Mouse (Mus musculus) gastrocnemius, adult 18-20 months (tissue): ENCODE results near the gene Kif13a. TPM values are rescaled to one million over a fixed set of nuclear protein-coding genes. Genes with fewer than 3 reads are reported as not detected.

Experiments used
- DNase-seq: peaks from one replicate; pipeline ENCODE4 v3.0.0; 2021; ENCODE audit warnings: low spot score
- total RNA-seq, 2 experiments: library from RNA; stranded (reverse); gene quantifications; 2 replicates each; pipeline ENCODE4 v1.2.3; 2021

Kif13a gene
- total RNA-seq, 2 experiments from 2014 or later = 82.9 to 87.5 TPM

- DNase-seq = no peak
These were observed 4.0 kb downstream of the Kif13a start for GRCm38 (mm10) chr13:46925671-46926070.

- no peak for DNase-seq
These were observed 8.1 kb downstream of the Kif13a start for GRCm38 (mm10) chr13:46921559-46921958.

DNA sequence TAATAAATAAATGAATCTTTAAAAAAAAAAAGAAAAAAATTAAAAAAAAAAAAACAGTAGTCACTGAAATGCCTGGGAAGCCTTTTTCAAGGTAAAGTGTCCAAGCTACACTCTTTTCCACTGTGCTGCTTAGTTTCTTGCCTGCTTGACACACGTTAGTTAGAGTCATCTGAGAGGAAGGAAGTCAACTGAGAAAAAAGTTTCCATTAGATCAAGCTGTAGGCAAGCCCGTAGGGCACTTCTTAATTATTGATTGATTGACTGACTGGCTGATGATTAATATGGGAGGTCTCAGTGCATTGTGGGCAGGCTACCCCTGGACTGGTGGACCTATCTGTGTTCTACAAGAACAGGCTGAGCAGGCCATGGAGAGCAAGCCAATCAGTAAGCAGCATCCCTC lies 9.9 kb downstream of the Kif13a start:
- no peak for DNase-seq

- no peak for DNase-seq
These were observed 11.2 kb downstream of the Kif13a start for GRCm38 (mm10) chr13:46918509-46918908.

GRCm38 (mm10) chr13:46911960-46912359 lies 17.7 kb downstream of the Kif13a start:
- DNase-seq = no peak

DNA sequence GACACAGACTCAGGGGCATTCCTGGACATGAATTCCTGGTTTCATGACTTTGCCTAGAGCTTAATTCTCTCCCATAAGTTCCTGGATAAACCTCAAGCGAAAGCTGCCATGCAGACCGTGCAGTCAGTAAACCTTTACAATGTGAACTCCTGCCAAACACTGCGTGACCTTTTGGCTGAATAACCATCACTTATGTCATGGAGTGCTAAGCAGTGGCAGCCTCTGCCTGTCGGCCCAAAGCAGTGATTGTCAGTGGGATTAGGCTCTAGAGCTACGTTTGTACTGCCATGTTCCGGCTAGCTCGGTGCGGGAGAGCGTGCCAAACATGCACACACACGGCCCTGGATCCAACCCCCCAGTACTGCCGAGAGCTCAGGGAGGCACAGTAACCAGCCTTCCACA lies 18.6 kb downstream of the Kif13a start:
- no peak for DNase-seq

- DNase-seq = no peak
These were observed 19.7 kb downstream of the Kif13a start for GRCm38 (mm10) chr13:46909946-46910345.

- no peak for DNase-seq
These were observed 20.6 kb downstream of the Kif13a start for GRCm38 (mm10) chr13:46909005-46909565.

DNA sequence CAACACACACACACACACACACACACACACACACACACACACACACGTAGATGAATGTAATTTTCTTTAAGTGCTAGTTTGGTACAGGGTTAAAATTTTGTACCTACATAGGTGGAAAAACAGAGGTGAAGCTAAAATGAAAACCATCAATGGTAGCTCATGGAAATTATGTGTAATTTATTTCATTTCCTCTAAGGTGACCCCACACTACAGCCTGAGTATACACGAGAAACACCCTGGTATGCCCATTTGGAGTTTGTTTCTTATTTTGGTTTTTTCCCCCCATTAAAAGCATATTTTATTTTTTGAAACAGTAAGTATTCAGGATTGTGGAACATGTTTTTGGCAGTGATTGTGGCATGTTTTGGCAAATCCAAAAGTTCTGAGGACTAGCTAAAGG lies 21.3 kb downstream of the Kif13a start:
- no peak for DNase-seq

DNA sequence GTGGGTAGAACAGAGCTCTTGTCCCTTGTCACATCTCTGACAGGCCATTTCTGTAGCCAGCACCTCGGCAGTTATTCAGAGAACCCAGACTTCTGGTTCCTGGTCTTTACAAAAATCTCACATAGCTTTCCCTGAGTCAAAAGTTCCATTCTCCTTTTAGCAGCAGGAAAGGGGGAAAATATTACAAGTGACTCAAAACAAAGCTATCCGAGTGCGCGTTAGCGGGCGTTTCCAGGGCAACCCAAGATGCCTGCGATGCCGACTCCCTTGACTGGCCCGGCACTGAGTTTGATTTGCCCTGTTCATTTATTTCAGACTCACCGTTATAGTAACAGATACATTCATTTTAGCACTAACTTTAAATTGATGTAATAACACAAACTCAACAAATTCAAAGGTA lies 21.8 kb downstream of the Kif13a start:
- DNase-seq = no peak

- no peak for DNase-seq
These were observed 22.6 kb downstream of the Kif13a start for GRCm38 (mm10) chr13:46907115-46907514.

DNA sequence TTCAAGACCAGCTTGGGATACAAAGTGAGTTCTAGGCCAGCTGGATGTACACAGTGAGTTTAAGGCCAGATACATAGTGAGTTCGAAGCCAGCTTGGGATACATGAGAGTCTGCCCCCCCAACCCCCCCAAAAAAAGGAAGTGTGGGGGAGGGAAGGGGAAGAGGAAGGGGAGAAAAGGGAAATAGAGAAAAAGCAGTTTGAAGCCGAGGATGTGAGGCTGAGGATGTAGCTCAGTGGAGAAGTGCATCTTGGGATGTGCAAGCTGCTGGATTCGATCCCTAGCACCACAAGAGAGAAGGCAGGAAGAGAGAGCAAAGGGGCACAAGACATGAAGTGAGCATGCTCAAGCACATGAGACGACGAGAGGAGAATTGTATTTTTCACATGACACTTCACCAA lies 23.7 kb downstream of the Kif13a start:
- no peak for DNase-seq

DNA sequence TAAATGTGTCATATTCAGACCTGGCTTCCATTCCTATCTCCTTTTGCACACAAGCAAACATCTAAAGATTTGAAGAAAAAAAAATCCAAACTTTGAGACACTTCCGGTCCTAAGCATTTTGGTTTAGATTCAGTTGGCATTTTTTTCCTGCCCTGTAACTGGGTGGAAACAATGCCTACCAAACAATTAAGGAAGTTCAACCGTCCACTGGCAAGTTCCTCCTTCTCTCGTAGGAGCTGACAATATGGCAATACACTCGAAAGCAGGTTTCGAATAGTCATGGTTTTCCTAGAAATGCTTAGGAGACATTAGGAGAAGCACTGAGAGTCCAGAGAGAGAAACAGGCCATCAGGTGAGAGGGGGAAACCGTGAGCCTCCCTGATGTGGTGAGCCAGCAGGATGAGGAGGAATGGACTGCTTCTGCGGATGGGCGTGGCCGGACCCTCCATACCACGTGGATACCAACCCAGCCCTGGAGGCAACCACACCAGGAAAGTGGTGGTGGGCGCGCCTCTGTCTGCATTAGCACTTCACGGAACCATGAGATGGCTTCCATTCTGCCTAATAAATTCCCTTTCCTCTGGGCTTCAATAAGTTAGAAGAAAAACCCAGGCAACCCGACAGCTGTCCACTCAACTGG lies 24.6 kb downstream of the Kif13a start:
- DNase-seq = no peak

- no peak for DNase-seq
These were observed 27.0 kb downstream of the Kif13a start for GRCm38 (mm10) chr13:46902568-46903255.

- DNase-seq = peak; percentile 24
These were observed 28.7 kb downstream of the Kif13a start for GRCm38 (mm10) chr13:46900870-46901555.

GRCm38 (mm10) chr13:46898837-46899236 lies 30.8 kb downstream of the Kif13a start:
- DNase-seq = no peak

DNA sequence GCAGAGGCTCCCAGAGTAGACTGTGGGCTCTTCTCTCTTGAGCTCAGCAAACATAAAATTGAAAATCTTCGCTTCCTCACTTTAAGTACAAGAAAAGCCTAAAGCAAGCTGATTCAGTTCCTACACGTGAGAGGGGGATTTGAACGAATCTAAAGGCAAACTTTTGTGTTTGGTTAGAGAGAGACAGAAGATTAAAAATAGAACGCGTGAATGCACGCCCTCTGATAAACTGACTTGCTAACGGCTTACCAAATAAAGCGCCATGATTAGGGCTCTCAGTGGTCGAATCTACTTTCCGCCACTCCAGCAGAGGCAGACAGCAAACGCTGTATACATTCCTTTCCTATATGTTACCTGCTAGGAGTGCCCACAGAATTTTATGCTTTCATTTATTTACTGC lies 31.3 kb downstream of the Kif13a start:
- no peak for DNase-seq

- no peak for DNase-seq
These were observed 37.3 kb downstream of the Kif13a start for GRCm38 (mm10) chr13:46892380-46892779.

GRCm38 (mm10) chr13:46888150-46888683 lies 41.5 kb downstream of the Kif13a start:
- no peak for DNase-seq

DNA sequence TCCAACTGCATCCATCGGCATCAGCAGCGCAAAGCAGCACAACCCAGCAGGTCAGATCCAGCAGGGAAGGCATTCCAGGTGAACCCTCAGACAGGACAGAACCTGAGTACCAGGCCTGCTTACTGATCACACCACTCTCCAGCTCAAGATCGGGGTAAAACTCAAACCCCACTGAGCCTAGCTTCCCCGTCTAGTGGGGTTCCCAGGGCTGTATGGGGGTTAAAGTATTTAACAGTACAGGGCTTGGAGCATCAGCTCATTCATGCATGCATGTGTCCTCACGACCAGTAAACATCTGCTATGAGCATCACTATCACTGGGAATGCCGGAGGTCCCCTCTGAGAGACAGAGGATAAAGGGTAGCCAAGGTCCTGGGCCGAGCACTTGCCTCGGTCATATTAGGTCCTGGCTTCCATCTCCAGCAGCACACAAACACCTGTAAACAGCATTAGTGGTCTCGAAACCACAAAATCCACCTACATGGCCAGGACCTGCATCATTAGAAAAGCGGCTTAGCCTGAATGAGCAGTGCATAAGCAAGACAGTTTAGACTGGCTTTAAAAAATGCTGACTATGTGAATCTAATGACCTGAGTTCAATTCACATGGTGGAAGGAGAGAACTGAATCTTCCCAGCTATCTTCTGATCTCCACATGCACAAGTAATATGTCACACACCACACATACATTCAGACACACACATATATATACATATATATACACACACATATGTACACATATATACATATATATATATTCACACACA lies 43.0 kb downstream of the Kif13a start:
- no peak for DNase-seq

DNA sequence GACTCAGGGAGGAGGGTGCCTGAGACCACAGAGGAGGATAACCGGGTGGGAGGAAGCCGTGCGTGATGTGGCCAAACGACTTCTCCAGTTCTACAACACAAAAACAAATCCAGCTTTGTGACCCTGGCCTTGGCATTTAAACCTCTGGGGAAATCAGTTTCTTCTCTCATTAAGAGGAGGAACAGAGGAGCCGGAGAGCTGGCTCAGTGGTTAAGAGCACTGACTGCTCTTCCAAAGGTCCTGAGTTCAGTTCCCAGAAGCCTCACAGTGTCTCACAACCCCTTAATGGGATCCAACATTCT lies 44.0 kb downstream of the Kif13a start:
- no peak for DNase-seq
